Mouse (Mus musculus): ENCODE results near the gene Cdh26.

GRCm38 (mm10) chr2:178494066-178494465 is 63.7 kb downstream of the Cdh26 start:
- no peak for TF ChIP-seq SRF (IDR thresholded peaks at IDR 0.05; ENCODE audit: control insufficient read depth, insufficient read length, low read depth)
- TF ChIP-seq POLR2A (IDR thresholded peaks at IDR 0.05; ENCODE audit: insufficient read length, low read depth) = no peak
- no peak for TF ChIP-seq POLR2AphosphoS2 (IDR thresholded peaks at IDR 0.05; ENCODE audit: insufficient read length, low read depth)
- TF ChIP-seq MYOD1 (IDR thresholded peaks at IDR 0.05; ENCODE audit: control insufficient read depth in 1 of 3, insufficient read length in 2 of 3, low read depth in 2 of 3) = no peak
- TF ChIP-seq CEBPB (IDR thresholded peaks at IDR 0.05; ENCODE audit: insufficient read depth, poor library complexity, severe bottlenecking) = no peak
- no peak for TF ChIP-seq MAX (IDR thresholded peaks at IDR 0.05; ENCODE audit: low read depth)
- TF ChIP-seq TCF12 (IDR thresholded peaks at IDR 0.05; ENCODE audit: insufficient read depth, poor library complexity, severe bottlenecking) = no peak
- no peak for TF ChIP-seq E2F4 (IDR thresholded peaks at IDR 0.05; ENCODE audit: insufficient read depth)
- no peak for TF ChIP-seq USF1 (IDR thresholded peaks at IDR 0.05; ENCODE audit: low read depth)
- TF ChIP-seq MYOG (IDR thresholded peaks at IDR 0.05; ENCODE audit: control insufficient read depth in 1 of 3, insufficient read depth in 1 of 3, insufficient read length in 2 of 3, low read depth in 2 of 3) = no peak
- TF ChIP-seq TCF3 (IDR thresholded peaks at IDR 0.05; ENCODE audit: insufficient read length, low read depth) = no peak
- no peak for TF ChIP-seq REST (IDR thresholded peaks at IDR 0.05; ENCODE audit: insufficient read depth, insufficient read length)

Measured in myocyte (in vitro differentiated cells).